Mouse (Mus musculus) embryonic fibroblast, embryonic 13.5 days (primary cell): ENCODE results near the gene Cdca5.

Experiments
- CTCF ChIP-seq: IDR thresholded peaks from 2 replicates; pipeline ENCODE4 v1.5.1; 2011; ENCODE audit warnings: mild to moderate bottlenecking, control low read depth, low read length, moderate library complexity, borderline replicate concordance; ENCODE audit not compliant: insufficient read depth
- POLR2A ChIP-seq: IDR thresholded peaks from 2 replicates; pipeline ENCODE4 v1.6.1; 2011; ENCODE audit warnings: low read depth, mild to moderate bottlenecking, control low read depth, low read length, moderate library complexity

DNA sequence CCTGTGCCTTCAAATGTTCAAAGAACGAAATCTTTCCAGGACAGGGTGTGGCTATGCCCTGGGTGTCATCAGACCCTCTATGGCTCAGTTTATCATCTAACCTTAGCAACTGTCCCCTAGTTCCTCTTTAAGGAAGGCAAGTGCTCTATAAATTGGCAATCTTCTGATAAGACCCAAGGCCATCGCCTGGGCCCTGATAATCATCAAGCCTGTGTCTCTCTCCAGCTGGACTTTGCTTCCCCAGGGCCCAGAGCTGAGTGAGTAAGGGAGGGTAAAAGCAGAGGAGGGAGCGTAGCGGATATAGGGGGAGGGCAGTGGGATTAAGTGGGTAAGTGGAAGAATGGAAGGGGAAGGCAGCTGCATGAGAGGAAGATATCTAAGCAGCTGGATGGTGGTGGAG is 19.7 kb downstream of the Cdca5 start:
- no peak for TF ChIP-seq CTCF
- TF ChIP-seq POLR2A, result no peak
